Mouse (Mus musculus) small intestine, adult 2 months (tissue): Measurements from ENCODE around the gene Sec23b.

ENCODE experiments used
- CTCF ChIP-seq: fragments of 200-500 bp; IDR thresholded peaks from 2 replicates; pipeline ENCODE4 v1.5.1; 2012; ENCODE audit warnings: low read depth, mild to moderate bottlenecking, control low read depth, inconsistent platforms, low read length, moderate library complexity, mixed read lengths; ENCODE audit not compliant: insufficient replicate concordance, insufficient read length; ENCODE audit errors: extremely low read depth
- POLR2A ChIP-seq: fragments of 200-500 bp; IDR thresholded peaks from 2 replicates; pipeline ENCODE4 v1.6.1; 2012; ENCODE audit warnings: low read depth, mild to moderate bottlenecking, control low read depth, inconsistent platforms, low read length, moderate library complexity

- TF ChIP-seq CTCF (no peak), POLR2A (no peak)
These were observed 84.1 kb downstream of the Sec23b start for GRCm38 (mm10) chr2:144640101-144640500.
